Mouse (Mus musculus): ENCODE results near the gene Strn4. TPM values are rescaled to one million over a fixed set of nuclear protein-coding genes. Genes with fewer than 3 reads are reported as not detected.

Strn4 gene
- total and polyA plus RNA-seq, 3 experiments, result 55.5 to 94.2 (median 56.2) TPM

GRCm38 (mm10) chr7:16830449-16830848, 14.8 kb downstream of the Strn4 start:
- H3K79me2 ChIP-seq (replicated peaks; ENCODE audit: control insufficient read depth, insufficient read depth, low read length), result no peaks in the 10 kb centered on the region
- H3K36me3 ChIP-seq (ENCODE audit: control insufficient read depth, insufficient read depth, low read length), result no peaks in the 10 kb centered on the region
- peak overlapping the region; percentile 51 for H3K27ac ChIP-seq
- no peak for DNase-seq
- H3K4me1 ChIP-seq (ENCODE audit: control insufficient read depth, insufficient read depth, low read length), result peaks cover 11% of the 10 kb centered on the region
- H3K9ac ChIP-seq (ENCODE audit: low read depth, low read length), result no peak overlapping the region
- H3K27me3 ChIP-seq (ENCODE audit: control insufficient read depth, insufficient read depth, low read length), result no peaks in the 10 kb centered on the region
- 40% methylated on average over 9 of the region's 9 CpGs for WGBS
- intact Hi-C loops (cut with DNase I), result no loop called here
- H3K4me3 ChIP-seq, result no peak overlapping the region
- TF ChIP-seq EP300 (IDR thresholded peaks at IDR 0.05; ENCODE audit: insufficient read depth, low read depth, low read length) (no peak), POLR2A (IDR thresholded peaks at IDR 0.05; ENCODE audit: insufficient read depth, low read depth, low read length) (no peak), CTCF (IDR thresholded peaks at IDR 0.05) (no peak)

DNA sequence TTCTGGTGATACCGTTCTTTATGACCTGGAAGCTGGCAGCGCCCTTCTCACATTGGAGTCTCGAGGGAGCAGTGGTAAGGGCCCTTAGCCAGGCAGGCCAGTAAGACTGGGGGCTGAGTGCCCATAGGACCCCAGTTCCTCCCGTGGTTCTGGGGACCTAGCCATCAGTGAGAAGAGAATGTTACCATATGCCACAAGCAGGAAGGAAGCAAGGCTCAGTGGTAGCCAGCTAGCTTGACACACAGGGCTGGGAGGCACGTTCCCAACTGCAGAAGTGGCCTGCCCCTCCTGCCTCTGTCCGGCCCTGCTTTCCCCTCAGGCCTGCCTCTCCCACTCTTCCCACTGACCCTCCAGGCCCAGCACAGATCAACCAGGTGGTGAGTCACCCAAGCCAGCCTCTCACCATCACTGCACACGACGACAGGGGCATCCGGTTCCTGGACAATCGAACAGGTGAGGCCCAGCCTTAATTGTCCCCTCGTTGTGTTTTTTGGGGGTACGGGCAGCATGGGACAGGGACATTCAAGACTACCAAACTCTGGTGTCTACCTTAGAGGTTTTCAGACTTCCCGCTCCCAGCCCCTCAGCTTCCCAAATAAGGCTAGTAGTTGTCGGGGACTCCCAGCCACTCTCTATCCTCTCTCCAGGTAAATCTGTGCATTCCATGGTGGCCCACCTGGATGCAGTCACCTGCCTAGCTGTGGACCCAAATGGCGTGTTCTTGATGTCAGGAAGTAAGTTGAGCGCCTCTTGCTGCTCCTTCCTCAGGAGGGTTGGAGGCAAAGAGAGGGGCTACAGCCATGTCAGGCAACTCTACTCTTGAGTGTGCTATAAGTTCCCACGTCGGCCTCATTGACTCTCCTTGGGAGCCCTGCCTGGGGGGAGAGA, 22.5 kb downstream of the Strn4 start:
- Histone ChIP-seq H3K36me3 (ENCODE audit: control insufficient read depth, insufficient read depth, low read length) (no peaks in the 10 kb centered on the region), H3K9ac (ENCODE audit: low read depth, low read length) (no peak overlapping the region), H3K27me3 (ENCODE audit: control insufficient read depth, insufficient read depth, low read length) (no peaks in the 10 kb centered on the region), H3K79me2 (replicated peaks; ENCODE audit: control insufficient read depth, insufficient read depth, low read length) (no peaks in the 10 kb centered on the region), H3K4me1 (ENCODE audit: control insufficient read depth, insufficient read depth, low read length) (peaks cover 8% of the 10 kb centered on the region), H3K4me3 (no peak overlapping the region), H3K27ac (no peak overlapping the region)
- DNase-seq, result no peak
- intact Hi-C loops (cut with DNase I), result no loop called here
- no peak for TF ChIP-seq POLR2A (IDR thresholded peaks at IDR 0.05; ENCODE audit: insufficient read depth, low read depth, low read length)
- no peak for TF ChIP-seq EP300 (IDR thresholded peaks at IDR 0.05; ENCODE audit: insufficient read depth, low read depth, low read length)
- TF ChIP-seq CTCF (IDR thresholded peaks at IDR 0.05), result no peak
- 81% methylated on average over 18 of the region's 18 CpGs for WGBS

- no peak for TF ChIP-seq POLR2A (IDR thresholded peaks at IDR 0.05; ENCODE audit: insufficient read depth, low read depth, low read length)
- no peak for TF ChIP-seq EP300 (IDR thresholded peaks at IDR 0.05; ENCODE audit: insufficient read depth, low read depth, low read length)
- TF ChIP-seq CTCF (IDR thresholded peaks at IDR 0.05), result no peak
- Histone ChIP-seq H3K36me3 (ENCODE audit: control insufficient read depth, insufficient read depth, low read length) (no peaks in the 10 kb centered on the region), H3K4me3 (no peak overlapping the region), H3K27ac (no peak overlapping the region), H3K79me2 (replicated peaks; ENCODE audit: control insufficient read depth, insufficient read depth, low read length) (no peaks in the 10 kb centered on the region), H3K4me1 (ENCODE audit: control insufficient read depth, insufficient read depth, low read length) (peaks cover 8% of the 10 kb centered on the region), H3K27me3 (ENCODE audit: control insufficient read depth, insufficient read depth, low read length) (no peaks in the 10 kb centered on the region), H3K9ac (ENCODE audit: low read depth, low read length) (no peak overlapping the region)
- no peak for DNase-seq
- intact Hi-C loops (cut with DNase I), result no loop called here
- 77% methylated on average over 6 of the region's 6 CpGs for WGBS
These were observed 23.2 kb downstream of the Strn4 start for GRCm38 (mm10) chr7:16838804-16839426.

- no peak overlapping the region for H3K4me3 ChIP-seq
- TF ChIP-seq EP300 (IDR thresholded peaks at IDR 0.05; ENCODE audit: insufficient read depth, low read depth, low read length) (no peak), POLR2A (IDR thresholded peaks at IDR 0.05; ENCODE audit: insufficient read depth, low read depth, low read length) (no peak)
- no peaks in the 10 kb centered on the region for H3K36me3 ChIP-seq (ENCODE audit: control insufficient read depth, insufficient read depth, low read length)
- intact Hi-C loops (cut with DNase I), result no loop called here
- WGBS, result 90% methylated on average over 12 of the region's 12 CpGs
- no peak overlapping the region for H3K27ac ChIP-seq
- H3K9ac ChIP-seq (ENCODE audit: low read depth, low read length), result no peak overlapping the region
- H3K27me3 ChIP-seq (ENCODE audit: control insufficient read depth, insufficient read depth, low read length), result no peaks in the 10 kb centered on the region
- peaks cover 8% of the 10 kb centered on the region for H3K4me1 ChIP-seq (ENCODE audit: control insufficient read depth, insufficient read depth, low read length)
- no peaks in the 10 kb centered on the region for H3K79me2 ChIP-seq (replicated peaks; ENCODE audit: control insufficient read depth, insufficient read depth, low read length)
- no peak for DNase-seq
These were observed 23.9 kb downstream of the Strn4 start for GRCm38 (mm10) chr7:16839427-16840108.

- H3K27me3 ChIP-seq (ENCODE audit: control insufficient read depth, insufficient read depth, low read length), result no peaks in the 10 kb centered on the region
- intact Hi-C loops (cut with DNase I), result no loop called here
These were observed 24.4 kb downstream of the Strn4 start for GRCm38 (mm10) chr7:16840109-16840491.

More at GRCm38 (mm10) chr7:16840109-16840491, 24.4 kb downstream of the Strn4 start:
- no peaks in the 10 kb centered on the region for H3K36me3 ChIP-seq (ENCODE audit: control insufficient read depth, insufficient read depth, low read length)
- WGBS, result 88% methylated on average over 2 of the region's 2 CpGs
- no peak for DNase-seq
- H3K4me3 ChIP-seq, result no peak overlapping the region
- TF ChIP-seq EP300 (IDR thresholded peaks at IDR 0.05; ENCODE audit: insufficient read depth, low read depth, low read length) (no peak), POLR2A (IDR thresholded peaks at IDR 0.05; ENCODE audit: insufficient read depth, low read depth, low read length) (no peak), CTCF (IDR thresholded peaks at IDR 0.05) (no peak)
- H3K9ac ChIP-seq (ENCODE audit: low read depth, low read length), result no peak overlapping the region
- H3K4me1 ChIP-seq (ENCODE audit: control insufficient read depth, insufficient read depth, low read length), result peaks cover 8% of the 10 kb centered on the region
- no peaks in the 10 kb centered on the region for H3K79me2 ChIP-seq (replicated peaks; ENCODE audit: control insufficient read depth, insufficient read depth, low read length)
- H3K27ac ChIP-seq, result no peak overlapping the region

Measured in heart, adult 2 months (tissue).